Mouse (Mus musculus) heart, adult 11 months (tissue): ENCODE data around the gene Cped1.

Source experiments
- DNase-seq: peaks from one replicate; pipeline ENCODE4 v3.0.0; 2022

Cped1 gene

DNA sequence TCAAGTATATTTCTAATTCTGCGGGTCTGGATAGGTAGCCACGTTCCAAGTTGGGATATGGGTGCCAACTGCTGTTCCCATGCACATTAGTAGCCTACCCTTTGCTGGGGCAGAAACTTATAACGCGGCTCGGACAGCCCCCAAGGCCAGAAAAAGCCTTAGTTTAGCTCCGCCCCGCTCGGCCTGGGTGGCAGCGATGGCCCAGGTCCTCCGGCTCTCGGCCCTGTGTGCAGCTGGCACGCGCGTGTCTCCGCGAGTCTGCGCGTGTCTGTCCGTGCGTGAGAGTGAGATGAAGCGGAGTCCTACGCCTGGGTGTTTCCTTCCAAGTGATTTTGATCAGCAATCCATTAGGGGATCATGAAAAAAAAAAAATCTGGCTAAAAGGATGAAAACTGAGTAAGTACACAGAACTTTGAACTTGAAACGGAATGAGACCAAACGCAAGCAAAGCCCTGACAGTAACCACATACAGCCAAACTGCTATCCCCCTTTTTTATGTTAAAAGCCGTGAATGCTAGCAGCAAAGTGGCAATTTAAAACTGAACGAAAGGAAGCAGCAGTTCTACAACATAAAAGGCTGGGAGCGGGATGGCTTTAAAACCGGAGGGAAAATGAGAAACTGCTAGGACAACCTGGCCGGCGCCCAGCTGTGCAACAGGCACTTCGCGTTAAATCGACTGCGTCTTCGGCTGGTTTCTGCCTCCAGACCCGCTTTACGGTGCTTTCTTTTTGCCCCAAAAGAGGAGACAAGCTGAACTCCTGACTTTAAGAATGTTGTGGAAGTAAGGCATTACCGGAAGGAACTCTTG, at the start of gene Cped1:
Gene Cped1 (plus strand): TSS at position 185 of the 809 bp plus-strand sequence.
- peak; percentile 99 for DNase-seq

DNA sequence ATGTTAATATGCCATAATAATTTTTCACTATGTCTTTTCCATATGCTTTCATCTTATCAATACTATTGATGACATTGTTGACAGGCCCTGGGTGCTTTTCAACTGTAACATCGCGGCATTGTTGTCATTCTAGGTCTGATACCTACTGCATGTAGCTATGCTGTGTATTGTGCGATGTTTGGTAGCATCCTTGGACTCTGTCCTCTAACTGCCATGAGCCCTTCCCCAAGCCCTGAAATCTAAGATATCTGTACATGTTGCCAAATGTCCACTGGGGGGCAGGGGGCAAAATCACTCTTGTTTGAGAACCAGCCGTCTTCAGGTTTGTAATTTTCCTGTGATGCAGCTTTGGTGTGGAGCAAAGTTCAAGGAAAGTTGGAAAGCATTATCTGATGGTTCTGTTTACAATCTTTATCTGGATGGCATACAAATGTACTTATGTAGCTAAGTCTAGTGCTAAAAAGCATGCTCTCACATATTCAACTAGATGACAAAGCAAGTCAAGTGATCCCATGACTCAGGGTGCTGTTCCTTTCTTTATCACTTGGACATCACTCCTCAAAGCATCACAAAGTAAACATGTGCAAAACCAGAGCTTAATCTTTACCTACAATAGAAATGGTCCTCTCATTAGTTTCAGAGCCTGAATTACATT, 47.6 kb upstream of the Cped1 start:
- DNase-seq, result no peak

DNA sequence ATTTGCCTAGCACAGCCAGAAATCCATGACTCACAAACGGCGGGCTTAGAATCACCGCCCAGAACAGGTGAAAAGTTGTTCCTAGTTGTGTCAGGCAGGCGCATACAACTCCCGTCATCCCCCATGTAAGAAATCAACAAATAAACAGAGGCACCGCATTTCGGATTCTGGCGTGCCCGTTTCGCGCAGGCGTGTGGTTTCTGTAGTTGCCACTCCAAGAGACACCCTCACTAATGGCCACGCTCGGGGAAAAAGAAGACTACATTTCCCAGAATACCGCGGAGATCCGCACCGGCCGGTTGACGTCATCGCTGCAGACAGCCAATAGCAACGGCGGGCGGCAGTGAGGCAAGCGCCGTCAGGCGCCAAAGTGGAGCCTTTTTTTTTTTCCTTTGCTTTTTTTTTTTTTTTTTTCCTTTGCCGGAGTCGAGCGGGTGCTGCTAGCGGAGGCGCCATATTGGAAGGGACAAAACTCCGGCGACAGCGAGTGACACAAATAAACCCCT, 36.4 kb upstream of the Cped1 start, which contains the start of gene Ing3:
Gene Ing3 (plus strand): TSS at position 346 of the 506 bp plus-strand sequence.
- DNase-seq, result peak; percentile 100

DNA sequence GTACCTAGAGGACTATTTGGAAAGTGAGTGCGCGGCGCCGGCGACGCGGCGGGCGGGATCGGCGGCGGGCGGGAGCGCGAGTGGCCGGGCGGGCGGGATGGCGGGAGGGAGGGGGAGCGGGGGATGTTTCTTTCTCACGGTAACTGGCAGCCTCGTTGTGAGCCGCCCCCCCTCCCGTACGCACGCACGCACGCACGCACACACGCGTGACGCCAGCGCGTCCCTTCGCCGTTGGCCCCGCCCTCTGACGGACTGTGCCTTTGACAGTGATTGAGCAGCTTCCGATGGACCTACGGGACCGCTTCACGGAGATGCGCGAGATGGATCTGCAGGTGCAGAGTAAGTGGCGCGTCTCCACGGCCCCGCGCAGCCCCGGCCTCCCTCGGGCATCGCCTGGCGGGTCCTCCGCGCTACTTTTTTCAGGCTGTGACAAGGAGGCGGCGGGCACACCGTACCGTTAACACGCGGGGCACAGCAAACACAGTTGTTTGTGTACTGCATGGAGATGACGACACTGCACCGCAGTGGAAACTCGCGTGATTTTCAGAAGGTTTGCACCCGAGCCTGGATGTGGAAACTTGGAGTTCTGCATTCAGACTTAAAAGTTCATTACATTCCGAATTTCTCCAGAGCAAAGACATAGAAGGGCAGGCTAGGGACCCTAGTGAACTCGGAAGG, 35.8 kb upstream of the Cped1 start:
- peak; percentile 100 for DNase-seq

DNA sequence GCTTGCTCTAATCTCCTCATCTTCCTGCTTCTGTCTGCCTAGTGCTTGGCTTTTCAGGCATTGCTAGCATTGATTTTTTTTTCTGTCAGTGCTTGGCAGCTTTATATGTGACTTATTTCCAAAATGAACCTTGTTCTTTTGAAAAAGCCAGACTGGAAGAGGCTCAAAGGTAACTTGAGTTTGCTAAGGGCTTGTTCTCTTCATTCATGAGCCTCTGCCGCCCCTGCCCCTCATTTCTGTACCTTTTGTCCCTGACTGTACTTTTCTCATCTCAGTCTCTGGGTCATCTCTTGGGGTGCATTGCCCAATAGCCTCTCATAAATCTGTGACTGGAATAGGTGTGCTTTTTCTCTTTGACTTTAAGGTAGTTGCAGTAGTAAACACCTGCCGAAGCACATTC, 35.0 kb upstream of the Cped1 start:
- DNase-seq, result no peak

DNA sequence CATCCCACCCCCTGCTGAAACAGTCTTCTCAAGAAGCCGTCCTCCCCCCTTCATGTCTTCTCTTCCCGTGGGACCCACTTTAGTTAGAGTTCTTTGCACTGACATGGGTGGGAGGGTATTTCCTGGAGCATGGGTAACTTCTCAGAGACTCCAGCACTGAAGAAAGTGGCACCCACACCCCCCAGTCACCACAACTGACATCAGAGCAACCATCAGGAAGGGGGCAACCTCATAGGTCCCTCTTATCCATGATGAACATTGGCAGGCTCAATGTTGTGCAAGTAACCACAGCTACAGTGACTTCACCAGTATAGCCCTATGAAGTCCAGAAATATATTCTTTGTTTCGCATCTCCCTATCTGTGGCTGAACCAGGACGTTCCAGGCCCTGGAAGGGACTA, 30.2 kb upstream of the Cped1 start:
- DNase-seq, result no peak

DNA sequence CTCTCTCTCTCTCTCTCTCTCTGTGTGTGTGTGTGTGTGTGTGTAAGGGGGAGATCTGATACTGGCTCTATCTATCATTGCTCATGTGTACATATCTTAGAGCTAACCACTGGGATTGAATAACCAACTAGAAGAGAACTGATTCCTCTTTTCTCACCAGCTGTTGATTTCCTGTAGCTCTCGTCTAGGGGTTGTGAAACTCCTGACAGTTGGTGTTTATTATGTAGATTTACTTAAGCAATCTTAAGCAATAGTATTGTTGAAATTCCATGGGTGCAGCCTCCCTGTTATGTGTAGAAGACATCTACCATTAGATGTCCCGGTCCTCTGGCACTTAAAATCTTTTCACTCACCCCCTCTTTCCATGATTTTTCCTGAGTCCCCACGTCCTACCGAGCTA, 26.8 kb upstream of the Cped1 start:
- peak; percentile 73 for DNase-seq

DNA sequence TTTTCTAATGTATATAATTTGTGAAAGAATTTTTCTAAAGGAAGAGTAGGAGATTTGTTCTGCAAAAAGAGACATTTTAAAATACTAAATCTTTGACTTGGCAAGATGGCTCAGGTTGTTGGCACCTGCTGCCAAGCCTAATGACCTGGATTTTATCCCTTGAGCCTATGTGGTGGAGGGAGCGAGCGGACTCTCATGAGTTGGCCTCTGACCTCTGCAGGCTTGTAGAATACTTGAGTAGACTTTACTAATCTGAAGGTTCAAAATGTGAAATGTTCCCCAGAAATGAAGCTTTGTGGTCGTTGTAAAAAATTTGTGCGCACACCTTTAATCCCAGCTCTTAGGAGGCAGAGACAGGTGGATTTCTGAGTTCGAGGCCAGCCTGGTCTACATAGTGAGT, 25.8 kb upstream of the Cped1 start:
- DNase-seq, result peak; percentile 80

DNA sequence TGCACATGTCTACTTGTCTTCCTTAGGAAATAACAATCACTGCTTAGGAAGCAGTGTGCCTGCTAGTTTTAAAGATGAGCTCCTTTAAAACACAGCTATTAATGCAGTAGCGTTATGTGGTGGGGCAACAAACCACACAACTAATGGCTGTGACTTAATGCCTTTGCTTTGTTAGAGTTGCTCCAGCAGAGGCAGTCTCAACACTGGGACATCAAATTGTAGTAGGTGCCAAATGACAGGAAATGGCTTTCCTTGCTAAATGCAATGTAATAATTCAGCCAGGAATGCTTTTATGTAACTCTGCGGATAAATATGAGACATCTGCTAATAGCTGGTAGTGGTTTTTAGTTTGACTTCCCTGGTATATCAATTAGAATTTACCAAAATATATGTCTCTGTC, 8.2 kb upstream of the Cped1 start:
- DNase-seq, result no peak

DNA sequence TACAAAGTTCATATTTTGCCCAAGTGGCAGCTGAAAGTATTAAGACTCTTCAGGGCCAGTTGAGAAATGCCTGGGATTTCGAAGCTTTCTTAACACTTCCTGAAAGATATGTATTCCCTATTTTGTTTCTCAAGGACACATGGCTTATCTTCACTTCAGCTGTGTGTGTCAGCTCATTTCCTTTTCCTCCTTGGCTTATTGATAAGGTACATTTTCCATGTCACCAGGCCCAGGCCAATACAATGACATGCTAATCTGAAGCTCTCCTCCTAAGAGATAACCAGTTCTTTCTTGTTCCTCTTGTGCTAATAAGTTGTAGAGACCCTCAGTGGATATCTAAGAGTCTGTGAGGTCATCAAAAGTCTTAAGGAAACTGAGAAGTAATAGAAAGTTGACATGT, 4.6 kb upstream of the Cped1 start:
- no peak for DNase-seq

DNA sequence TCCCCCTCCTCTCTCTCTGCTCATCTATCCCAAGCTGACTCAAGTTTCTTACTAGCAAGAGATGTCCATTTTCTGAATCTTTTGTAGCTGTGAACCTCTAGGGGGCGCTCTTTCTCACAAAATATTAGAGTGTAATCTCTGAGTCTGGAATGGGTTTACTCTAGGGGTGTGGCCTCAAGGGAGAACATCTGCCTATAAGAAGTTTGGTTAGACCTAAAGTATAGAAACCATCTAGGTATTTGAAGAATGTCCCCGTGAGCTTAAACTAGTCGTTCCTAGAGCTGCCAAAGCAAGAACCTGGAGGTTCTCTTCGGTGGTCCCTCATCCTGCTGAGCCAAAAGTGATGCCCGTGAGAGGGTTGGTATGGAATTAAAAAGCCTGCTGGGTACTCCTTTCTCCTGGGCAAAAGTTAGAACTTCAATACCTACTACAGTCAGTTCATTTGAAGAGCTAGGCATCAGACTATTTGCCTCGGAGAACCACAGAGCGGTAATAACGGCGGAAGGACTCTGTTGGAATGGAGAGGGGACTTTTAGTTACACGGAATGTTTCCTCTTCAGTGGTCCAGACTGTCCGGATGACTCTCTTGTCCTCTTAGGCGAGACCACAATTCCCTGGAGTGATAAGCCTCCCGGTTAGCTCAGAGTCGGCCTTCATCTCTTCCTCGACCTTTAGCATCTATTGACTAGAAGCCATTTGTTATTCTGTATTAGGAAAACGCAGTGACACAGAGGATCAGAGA, 555 bp upstream of the Cped1 start:
- DNase-seq, result peak; percentile 96

DNA sequence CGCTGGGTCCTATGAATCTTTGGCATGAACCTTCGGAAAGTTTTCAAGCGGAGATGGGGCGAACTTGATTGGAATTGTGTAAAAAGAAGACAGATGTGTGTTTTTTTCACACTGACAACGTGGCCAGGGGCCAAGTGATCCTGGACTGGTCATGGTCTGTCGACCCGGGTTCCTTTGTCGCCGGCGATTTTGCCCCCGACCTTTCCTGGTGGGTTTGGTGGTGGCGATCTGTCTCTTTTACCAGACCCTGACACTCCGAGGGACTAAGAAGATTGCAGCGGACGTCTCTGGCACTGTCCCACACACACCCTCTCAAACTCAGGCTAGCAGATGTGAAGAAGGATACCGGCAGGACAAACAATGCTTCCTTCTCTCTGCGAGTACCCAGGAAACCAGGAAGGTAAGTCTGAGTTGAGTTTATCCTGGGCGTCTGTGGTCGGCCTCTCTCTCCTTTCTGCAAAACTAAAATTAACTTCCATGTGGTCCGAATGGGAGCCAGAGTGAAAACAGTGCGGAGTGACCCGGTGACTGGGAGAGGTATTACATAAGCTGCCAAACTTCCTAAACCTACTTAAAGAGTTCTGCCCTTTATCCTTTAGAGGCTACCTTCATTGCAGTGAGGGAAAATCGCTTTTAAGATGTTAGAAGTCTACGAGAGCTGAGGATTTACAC, 1.1 kb downstream of the Cped1 start:
- peak; percentile 97 for DNase-seq

DNA sequence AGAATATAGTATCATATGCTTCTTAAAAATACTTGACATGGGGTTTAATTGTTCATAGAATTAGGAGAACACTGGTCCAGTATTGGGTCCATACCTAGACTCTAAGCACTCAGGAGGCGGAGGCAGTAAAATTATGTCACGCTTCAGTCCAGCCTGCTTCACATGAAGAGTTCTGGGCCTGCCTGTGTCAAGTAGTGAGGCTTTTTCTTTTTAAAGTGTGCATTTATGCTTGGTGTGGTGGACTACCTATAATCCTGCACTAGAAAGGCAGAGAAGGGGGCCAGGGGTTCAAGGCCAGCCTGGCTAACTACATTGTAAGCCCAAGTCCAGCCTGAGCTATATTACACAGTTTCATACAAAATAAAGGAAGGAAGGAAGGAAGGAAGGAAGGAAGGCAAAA, 1.8 kb downstream of the Cped1 start:
- DNase-seq, result peak; percentile 83

DNA sequence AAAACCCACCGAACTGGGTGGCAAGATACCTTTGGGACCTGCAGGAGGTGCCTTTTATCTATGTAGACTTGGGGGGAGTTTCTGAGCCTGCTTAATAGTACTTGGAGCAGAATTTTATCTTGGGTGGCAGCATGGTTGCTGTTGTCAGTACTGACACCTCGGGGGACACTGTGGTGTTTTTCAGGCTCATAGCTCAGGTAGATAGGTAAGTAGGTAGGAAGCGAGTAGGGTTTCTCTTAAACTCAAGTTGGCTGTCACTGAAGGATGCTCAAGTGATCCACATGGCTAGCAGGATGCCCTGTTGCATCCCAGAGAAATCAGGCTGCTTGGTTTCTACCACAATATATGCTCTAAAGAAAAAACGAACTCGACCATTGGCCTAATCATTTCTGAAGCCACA, 2.6 kb downstream of the Cped1 start:
- DNase-seq, result peak; percentile 84

DNA sequence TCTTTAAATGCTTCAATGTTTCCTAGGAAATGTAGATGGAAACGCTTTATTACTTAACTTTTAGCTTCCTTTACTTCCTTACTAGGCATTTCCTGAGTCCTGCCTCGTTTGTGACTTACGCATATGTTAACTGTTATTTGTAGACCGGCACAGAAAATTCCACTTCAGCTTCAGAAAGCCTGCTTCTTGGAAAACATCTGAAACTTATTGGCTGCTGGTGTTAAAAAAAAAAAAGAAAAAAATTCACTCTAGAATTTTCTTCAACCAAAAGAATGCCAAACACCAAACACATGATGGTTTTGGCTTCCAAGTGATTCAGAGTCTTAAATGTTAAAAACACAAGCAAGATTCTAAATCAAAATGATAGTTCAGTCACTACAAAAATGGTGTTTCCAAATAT, 3.4 kb downstream of the Cped1 start:
- no peak for DNase-seq

DNA sequence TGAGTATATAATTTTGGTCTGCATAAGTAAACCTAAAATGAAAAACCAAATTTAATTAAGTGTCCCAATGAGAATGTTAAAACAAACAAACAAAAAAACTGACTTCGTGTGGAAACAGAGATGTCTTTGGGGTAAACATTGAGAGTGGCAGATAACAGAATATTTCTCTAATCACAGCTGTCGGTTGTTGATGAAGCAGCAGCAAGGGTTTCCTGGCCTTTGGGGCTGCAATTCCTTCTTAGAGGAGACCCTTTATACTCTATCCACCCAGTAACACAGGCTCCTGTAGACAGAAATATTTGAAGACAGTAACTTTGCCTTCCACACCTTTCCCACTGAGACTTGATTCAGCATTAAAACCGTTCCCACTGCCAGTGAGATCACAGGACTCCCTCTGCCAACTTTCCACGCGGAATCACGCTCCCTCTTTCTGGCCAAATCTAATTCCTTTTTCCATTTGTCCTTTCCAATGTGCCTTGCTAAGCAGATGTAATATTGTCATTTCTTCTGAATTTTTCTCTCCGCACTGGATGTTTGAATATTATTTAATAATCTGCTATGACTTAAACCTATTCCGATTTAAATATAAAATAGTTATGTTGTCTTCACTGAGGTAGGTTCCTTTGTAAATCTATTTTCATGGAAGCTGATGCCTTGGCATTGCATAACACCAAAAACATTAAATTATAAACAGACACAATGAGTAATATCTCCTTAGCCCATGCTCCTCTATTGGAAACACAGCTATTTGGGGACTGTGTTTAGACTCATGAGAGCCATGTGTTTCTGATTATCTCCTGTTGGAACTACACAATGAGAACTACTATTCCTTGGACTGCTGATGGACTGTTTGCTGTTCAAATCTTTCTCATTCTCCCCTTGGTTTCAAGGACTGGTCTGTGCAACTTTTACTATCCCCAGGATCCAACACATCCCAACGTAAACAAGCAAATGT, 4.7 kb downstream of the Cped1 start:
- peak; percentile 94 for DNase-seq

DNA sequence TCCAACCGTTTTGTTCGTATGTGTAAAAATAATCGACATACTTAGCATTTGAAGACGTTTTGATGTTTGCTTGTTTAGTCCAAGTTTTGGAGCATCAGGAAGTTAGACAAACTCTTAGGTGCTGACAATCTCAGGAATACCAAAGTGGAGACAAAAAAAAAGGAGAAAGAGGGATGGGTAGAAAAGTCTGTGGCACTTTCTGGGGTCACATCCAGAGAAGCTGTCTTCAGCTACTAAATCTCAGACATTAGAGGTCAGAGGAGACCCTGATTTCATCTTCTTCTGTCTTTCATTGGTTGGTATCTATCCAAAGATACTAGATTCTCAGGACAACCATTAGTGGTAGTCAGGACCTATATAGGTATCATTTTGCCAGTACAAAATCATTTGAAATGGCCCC, 5.4 kb downstream of the Cped1 start:
- DNase-seq, result no peak

DNA sequence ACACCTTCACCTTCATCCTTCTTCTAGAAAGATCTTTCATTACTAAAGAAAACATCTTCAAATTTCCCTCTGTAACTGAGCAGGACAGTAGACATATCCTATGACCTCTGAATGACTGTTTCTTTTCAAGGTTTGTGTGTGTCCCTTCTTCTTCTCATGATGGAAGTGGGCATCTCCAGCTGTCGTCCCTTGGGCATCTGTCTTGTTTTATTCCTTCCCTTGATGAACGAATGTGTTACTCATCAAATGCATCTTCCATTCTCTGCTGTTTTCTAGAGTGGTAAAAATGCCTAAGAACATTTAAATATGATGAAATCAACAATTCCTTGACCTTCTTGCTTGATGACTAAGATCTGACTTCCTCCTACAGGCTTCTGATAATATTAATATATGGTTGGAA, 7.4 kb downstream of the Cped1 start:
- peak; percentile 9 for DNase-seq

DNA sequence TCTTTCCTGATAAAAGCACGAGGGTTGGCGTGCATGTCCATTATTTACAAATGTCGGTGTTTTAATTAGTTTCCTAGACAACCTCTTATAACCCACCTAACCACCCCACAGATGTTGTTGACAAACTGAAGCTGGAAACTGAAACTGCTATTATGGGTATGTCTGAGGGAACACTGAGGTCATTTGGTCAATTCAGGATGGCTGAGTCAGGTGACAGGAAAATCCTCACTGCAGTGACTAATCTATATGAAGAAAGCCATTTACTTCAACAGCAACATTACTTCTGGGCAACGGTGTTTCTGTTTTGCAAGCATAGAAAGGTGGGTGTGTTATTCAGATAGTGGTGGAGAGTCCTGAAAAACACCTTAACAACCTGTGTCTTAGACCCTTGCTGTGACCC, 12.4 kb downstream of the Cped1 start:
- DNase-seq, result peak; percentile 91

DNA sequence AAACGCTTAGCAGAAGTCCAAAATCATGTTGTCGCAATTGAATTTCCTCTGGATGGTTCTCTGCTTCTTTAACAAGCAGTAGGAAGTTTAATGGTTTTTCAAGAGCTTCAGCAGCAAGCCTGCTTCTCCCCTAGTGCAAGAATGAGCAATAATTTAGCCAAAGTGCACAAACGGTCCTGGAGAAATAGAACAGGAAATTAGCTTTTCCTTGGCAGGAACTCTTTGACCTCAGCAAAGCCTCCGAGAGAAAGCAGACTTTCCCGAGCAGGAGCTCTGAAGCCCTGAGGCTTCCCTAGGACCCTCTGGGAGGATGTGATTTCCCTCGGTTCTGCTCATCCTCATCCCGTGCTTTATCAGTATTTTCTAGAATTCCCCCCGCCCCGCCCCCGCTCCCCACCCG, 13.3 kb downstream of the Cped1 start:
- DNase-seq, result peak; percentile 95

DNA sequence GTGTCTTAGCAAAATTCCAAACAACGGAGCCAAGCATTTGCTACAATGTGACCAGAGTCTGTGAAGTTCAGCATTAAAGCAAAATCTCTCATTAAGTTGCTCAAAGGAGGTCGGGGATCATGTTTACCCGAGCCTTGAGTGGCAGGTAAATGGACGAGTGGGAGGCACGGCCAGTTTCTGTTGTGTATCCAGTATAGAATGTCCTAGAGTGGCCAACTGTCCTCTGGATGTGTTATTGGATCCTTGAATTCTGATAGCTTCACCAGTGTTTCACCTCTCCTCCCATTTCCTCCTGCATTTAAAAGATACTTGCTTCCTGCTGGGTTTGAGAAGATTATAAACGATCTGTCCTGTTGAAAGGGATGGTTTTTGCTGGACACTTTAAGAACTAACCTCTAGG, 14.4 kb downstream of the Cped1 start:
- DNase-seq, result peak; percentile 88
